Mouse (Mus musculus) ES-E14 (cell line): Measurements from ENCODE around the gene Gm11172.

Source experiments
- ZC3H11A ChIP-seq: IDR thresholded peaks from 2 replicates; pipeline ENCODE4 v1.6.1; 2012; ENCODE audit warnings: low read depth, mild to moderate bottlenecking, inconsistent platforms, low read length, borderline replicate concordance
- ZNF384 ChIP-seq: IDR thresholded peaks from 2 replicates; pipeline ENCODE4 v1.6.1; 2012; ENCODE audit warnings: low read depth, low read length, inconsistent platforms

- TF ChIP-seq ZC3H11A (no peak), ZNF384 (no peak)
Measured at GRCm38 (mm10) chr16:10840018-10840417, 27.3 kb downstream of the Gm11172 start.
